11 mouse cellular contexts compared by ENCODE assay signal in the genomic region with DNA sequence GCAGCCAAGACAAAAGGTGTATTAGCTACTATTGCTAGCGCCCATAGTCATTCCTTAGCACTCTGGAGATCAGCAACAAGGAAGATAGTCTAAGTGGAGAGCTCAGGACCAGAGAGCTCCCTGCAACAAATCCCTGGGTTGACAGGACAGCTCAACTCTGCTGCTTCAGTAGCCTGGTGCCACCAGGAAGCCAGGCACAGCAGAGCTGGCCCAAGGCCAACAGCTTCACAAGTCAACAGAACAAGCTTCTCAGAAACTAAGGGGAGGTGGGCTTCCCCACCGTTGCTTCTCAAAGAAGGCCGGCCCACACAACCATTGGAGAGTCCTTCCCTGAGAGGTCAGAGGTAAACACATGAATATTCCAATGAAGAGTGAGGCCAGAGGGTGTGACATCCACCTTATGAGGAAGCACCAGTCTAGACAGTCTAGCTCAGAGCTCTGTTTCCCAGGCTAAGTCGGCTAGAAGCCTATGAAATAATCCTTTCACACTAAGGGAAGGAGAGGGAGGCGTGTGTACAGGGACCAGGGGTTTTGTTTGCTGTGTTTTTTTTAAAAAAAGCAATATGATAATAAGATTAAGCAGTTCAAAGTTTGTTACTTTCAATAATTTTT.
DNase-seq lines count a peak whose midpoint lies in the region; ATAC-seq and TF ChIP-seq lines count a peak whose summit lies in the region.
"Had no signal": no experiment of that assay in that cellular context is flagged by ENCODE, and none has a peak within 500 bp of the region (broad histone marks: within the 10 kb centered on the region; RNA-seq: fewer than 3 reads in every experiment).

No protein-coding gene starts in this region.

- no peak for TF ChIP-seq POLR2A in lung, adult 2 months (IDR thresholded peaks at IDR 0.05; ENCODE audit: borderline replicate concordance, extremely low read depth, low read depth, low read length)

- no peaks in the 10 kb centered on the region for H3K9me3 ChIP-seq in lung, embryonic 15.5 days
- H3K9me3 ChIP-seq: embryonic facial prominence, embryonic 12.5 days; liver, embryonic 13.5 days; stomach, embryonic 15.5 days had no signal

- ATAC-seq in lung, embryonic 15.5 days (ENCODE audit: borderline replicate concordance, extremely low read depth, low FRiP score, low TSS enrichment), result peak; percentile 23; the same call in 1 of the 2 replicates

- no peaks in the 10 kb centered on the region for H3K27me3 ChIP-seq in lung, embryonic 15.5 days
- H3K27me3 ChIP-seq: embryonic facial prominence, embryonic 12.5 days; liver, embryonic 13.5 days; stomach, embryonic 15.5 days had no signal

- H3K4me3 ChIP-seq in lung, embryonic 15.5 days, result no peak overlapping the region
- H3K4me3 ChIP-seq in lung, adult 2 months (replicated peaks; ENCODE audit: extremely low read depth, low read depth, low read length), result no peak overlapping the region
- H3K4me3 ChIP-seq: embryonic facial prominence, embryonic 12.5 days; liver, embryonic 13.5 days; stomach, embryonic 15.5 days had no signal

- H3K4me2 ChIP-seq in lung, embryonic 15.5 days, result no peak overlapping the region
- H3K4me2 ChIP-seq: embryonic facial prominence, embryonic 12.5 days; liver, embryonic 13.5 days; stomach, embryonic 15.5 days had no signal

- DNase-seq in heart, postnatal 4 days, result peak; percentile 28
- no peak for DNase-seq in heart, adult 8-10 months (ENCODE audit: low spot score)
- DNase-seq in lung, adult 2 months, result no peak
- peak; percentile 14 for DNase-seq in adipocyte (ENCODE audit: low spot score)
- DNase-seq in lung, postnatal 36 days, result peak; percentile 31
- DNase-seq in spleen, postnatal 14 days (ENCODE audit: low spot score in 2 of 2), result no peak
- DNase-seq: cerebellum, adult 11 months; liver, embryonic 13.5 days had no signal

- H3K27ac ChIP-seq in lung, embryonic 15.5 days, result no peak overlapping the region
- H3K27ac ChIP-seq: embryonic facial prominence, embryonic 12.5 days; liver, embryonic 13.5 days; stomach, embryonic 15.5 days had no signal

- H3K4me1 ChIP-seq in lung, embryonic 15.5 days, result peaks cover 12% of the 10 kb centered on the region
- no peaks in the 10 kb centered on the region for H3K4me1 ChIP-seq in lung, adult 2 months (ENCODE audit: control insufficient read depth, insufficient read depth, low read length)
- H3K4me1 ChIP-seq: liver, embryonic 13.5 days; stomach, embryonic 15.5 days had no signal

- TF ChIP-seq CTCF in lung, adult 2 months (IDR thresholded peaks at IDR 0.05; ENCODE audit: insufficient read depth, low read length), result no peak

- WGBS in lung, embryonic 15.5 days, result 54% methylated on average over 5 of the region's 5 CpGs
- 50% methylated on average over 5 of the region's 5 CpGs for WGBS in lung, adult 2 months

- no peak overlapping the region for H3K9ac ChIP-seq in lung, embryonic 15.5 days
- H3K9ac ChIP-seq: embryonic facial prominence, embryonic 12.5 days; liver, embryonic 13.5 days; stomach, embryonic 15.5 days had no signal

- H3K36me3 ChIP-seq in lung, embryonic 15.5 days, result no peaks in the 10 kb centered on the region
- H3K36me3 ChIP-seq: embryonic facial prominence, embryonic 12.5 days; stomach, embryonic 15.5 days had no signal

Comparison
In these comparisons a context has a peak if more than half of its experiments do, and no peak if none do; other contexts are left out.
1. DNase-seq: peak in heart, postnatal 4 days (single experiment), adipocyte (single experiment) and lung, postnatal 36 days (single experiment); none in heart, adult 8-10 months (single experiment), lung, adult 2 months (single experiment) and spleen, postnatal 14 days (0 of 2).